Comparison of ENCODE assay signal across 11 mouse cellular contexts in the genomic region with DNA sequence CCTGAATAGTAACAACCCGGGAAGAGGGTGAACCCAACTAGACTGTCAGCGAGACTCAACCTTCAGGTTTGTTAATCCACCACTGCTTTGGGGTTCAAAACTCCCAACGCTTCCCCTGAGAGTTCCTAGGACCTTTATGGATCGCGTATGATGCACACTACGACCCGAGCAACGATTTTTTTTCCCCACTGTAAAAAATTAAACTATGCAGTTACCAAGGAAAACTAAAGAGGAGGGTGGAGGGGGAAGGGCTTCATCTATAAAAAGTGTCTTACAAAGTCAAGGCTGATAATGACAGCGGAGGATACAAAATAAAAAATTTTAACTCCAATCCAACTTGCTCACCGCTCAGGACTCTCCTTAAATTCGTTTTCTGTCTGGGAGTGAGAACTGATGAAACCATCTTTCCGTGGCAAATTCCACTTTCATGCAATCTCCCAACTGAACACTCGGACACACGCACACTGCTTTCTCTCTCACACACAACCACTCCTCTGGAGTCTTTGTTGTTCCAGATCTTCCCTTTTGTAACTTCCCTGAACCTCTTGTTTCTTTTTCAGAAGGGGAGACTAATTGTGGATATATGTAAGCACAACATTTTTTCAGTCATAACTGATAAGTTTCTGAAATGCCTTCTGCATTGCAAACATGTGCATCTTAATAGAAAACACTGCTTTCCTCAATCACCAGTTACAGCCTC. TPM values are rescaled to one million over a fixed set of nuclear protein-coding genes. Genes with fewer than 3 reads are reported as not detected.
DNase-seq lines count a peak whose midpoint lies in the region; ATAC-seq and TF ChIP-seq lines count a peak whose summit lies in the region.
"Had no signal": no experiment of that assay in that cellular context is flagged by ENCODE, and none has a peak within 500 bp of the region (broad histone marks: within the 10 kb centered on the region; RNA-seq: fewer than 3 reads in every experiment).

No protein-coding gene starts in this region.

- peak overlapping the region; percentile 42 for H3K4me2 ChIP-seq in kidney, embryonic 14.5 days (replicated peaks; ENCODE audit: low read depth, low read length)
- peak overlapping the region; percentile 56 for H3K4me2 ChIP-seq in intestine, postnatal 0 days (replicated peaks; ENCODE audit: low read depth)
- peak overlapping the region; percentile 58 for H3K4me2 ChIP-seq in neural tube, embryonic 15.5 days

- 1% methylated on average over 14 of the region's 14 CpGs for WGBS in kidney, embryonic 14.5 days
- 1% methylated on average over 14 of the region's 14 CpGs for WGBS in forebrain, embryonic 10.5 days
- WGBS in intestine, postnatal 0 days, result 5% methylated on average over 14 of the region's 14 CpGs
- under 1% methylated on average over 14 of the region's 14 CpGs for WGBS in neural tube, embryonic 15.5 days

- DNase-seq in kidney, postnatal 36 days, result no peak
- no peak for DNase-seq in forebrain, embryonic 10.5 days (ENCODE audit: extremely low spot score, low spot score)
- no peak for DNase-seq in spleen, adult 18-20 months
- no peak for DNase-seq in gastrocnemius, postnatal 14 days
- no peak for DNase-seq in layer of hippocampus, postnatal 25 days (ENCODE audit: extremely low spot score in 1 of 2, low spot score in 1 of 2)
- DNase-seq: adrenal gland, postnatal 14 days; kidney, adult 18-20 months had no signal

- peaks cover 51% of the 10 kb centered on the region for H3K27me3 ChIP-seq in kidney, embryonic 14.5 days (ENCODE audit: control insufficient read depth, insufficient read depth, low read length)
- H3K27me3 ChIP-seq in forebrain, embryonic 10.5 days (ENCODE audit: poor library complexity, severe bottlenecking), result peaks cover 78% of the 10 kb centered on the region
- peaks cover 51% of the 10 kb centered on the region for H3K27me3 ChIP-seq in intestine, postnatal 0 days (replicated peaks; ENCODE audit: control insufficient read depth, insufficient read depth, low read length)
- H3K27me3 ChIP-seq in neural tube, embryonic 15.5 days (replicated peaks), result peaks cover 68% of the 10 kb centered on the region

- H3K27ac ChIP-seq in kidney, embryonic 14.5 days (ENCODE audit: low read depth, low read length), result no peak overlapping the region
- peak overlapping the region; percentile 70; the same call in 1 of the 2 replicates for H3K27ac ChIP-seq in forebrain, embryonic 10.5 days
- H3K27ac ChIP-seq in intestine, postnatal 0 days (ENCODE audit: low read depth, low read length), result no peak overlapping the region
- H3K27ac ChIP-seq in neural tube, embryonic 15.5 days (replicated peaks), result no peak overlapping the region

- no peaks in the 10 kb centered on the region for H3K36me3 ChIP-seq in kidney, embryonic 14.5 days (ENCODE audit: control insufficient read depth, insufficient read depth, low read length)
- no peaks in the 10 kb centered on the region for H3K36me3 ChIP-seq in forebrain, embryonic 10.5 days (replicated peaks)
- no peaks in the 10 kb centered on the region for H3K36me3 ChIP-seq in intestine, postnatal 0 days (ENCODE audit: control insufficient read depth, insufficient read depth)
- no peaks in the 10 kb centered on the region for H3K36me3 ChIP-seq in neural tube, embryonic 15.5 days

- intact Hi-C loops in gastrocnemius, postnatal 14 days (cut with DNase I; ENCODE audit: low total_unique reads), result no loop called here

- ATAC-seq in kidney, embryonic 14.5 days (ENCODE audit: low FRiP score, low TSS enrichment), result no peak
- ATAC-seq in intestine, postnatal 0 days, result no peak
- ATAC-seq in neural tube, embryonic 15.5 days (ENCODE audit: low FRiP score), result no peak

- H3K9me3 ChIP-seq in kidney, embryonic 14.5 days (ENCODE audit: control insufficient read depth, low read length), result no peaks in the 10 kb centered on the region
- no peaks in the 10 kb centered on the region for H3K9me3 ChIP-seq in forebrain, embryonic 10.5 days
- H3K9me3 ChIP-seq in intestine, postnatal 0 days (ENCODE audit: control insufficient read depth), result no peaks in the 10 kb centered on the region
- H3K9me3 ChIP-seq in neural tube, embryonic 15.5 days (replicated peaks), result no peaks in the 10 kb centered on the region

- peak overlapping the region; percentile 19; the same call in 1 of the 2 replicates for H3K9ac ChIP-seq in kidney, embryonic 14.5 days (ENCODE audit: low read depth, low read length)
- peak overlapping the region; percentile 37 for H3K9ac ChIP-seq in intestine, postnatal 0 days (ENCODE audit: low read depth, low read length)
- no peak overlapping the region for H3K9ac ChIP-seq in neural tube, embryonic 15.5 days (replicated peaks)

- H3K4me3 ChIP-seq in kidney, embryonic 14.5 days (ENCODE audit: low read length), result peak overlapping the region; percentile 35
- H3K4me3 ChIP-seq in forebrain, embryonic 10.5 days, result peak overlapping the region; percentile 54
- peak overlapping the region; percentile 41 for H3K4me3 ChIP-seq in intestine, postnatal 0 days (ENCODE audit: low read depth, low read length)
- peak overlapping the region; percentile 31; the same call in 1 of the 2 replicates for H3K4me3 ChIP-seq in neural tube, embryonic 15.5 days (replicated peaks)

- H3K4me1 ChIP-seq in kidney, embryonic 14.5 days (ENCODE audit: control insufficient read depth, insufficient read depth, low read length), result peaks cover 15% of the 10 kb centered on the region; the same call in 1 of the 2 replicates
- peaks cover 48% of the 10 kb centered on the region for H3K4me1 ChIP-seq in forebrain, embryonic 10.5 days
- no peaks in the 10 kb centered on the region for H3K4me1 ChIP-seq in intestine, postnatal 0 days (replicated peaks; ENCODE audit: control insufficient read depth, insufficient read depth, low read length)
- H3K4me1 ChIP-seq in neural tube, embryonic 15.5 days, result peaks cover 35% of the 10 kb centered on the region

- no peak for TF ChIP-seq CTCF in intestine, postnatal 0 days (IDR thresholded peaks at IDR 0.05; ENCODE audit: low read depth)

RNA-seq across cellular contexts. Expression of a gene that starts 0.9 kb away (rescaled TPM):
- polyA plus RNA-seq in kidney, embryonic 14.5 days (2014; fragmentation: Nextera tagmentation; extraction: Ambion mirVana), result 0.24 and 0.58 TPM in 2 replicates
- 2.6 and 4.0 TPM in 2 replicates for polyA plus RNA-seq in forebrain, embryonic 10.5 days (2016; fragmentation: Nextera tagmentation; extraction: Ambion mirVana)
- 3.3 and 4.7 TPM in 2 replicates for polyA plus RNA-seq in intestine, postnatal 0 days (2015; fragmentation: Nextera tagmentation; extraction: Ambion mirVana)
- polyA plus RNA-seq in neural tube, embryonic 15.5 days (2015; fragmentation: Nextera tagmentation; extraction: Ambion mirVana), result 0.24 and 3.4 TPM in 2 replicates
- under 1 TPM in 1 of 2 experiments, not detected in 1; 0.07 TPM for total RNA-seq in gastrocnemius, postnatal 14 days (2021)
- total RNA-seq in layer of hippocampus, postnatal 25 days (2021), result under 1 TPM; 0.25 to 0.28 TPM
- total RNA-seq: adrenal gland, postnatal 14 days had no signal
- polyA plus RNA-seq: liver, embryonic 16.5 days had no signal

RNA-seq across cellular contexts. Expression of a gene that starts 53.0 kb away (rescaled TPM):
- 0.13 TPM in 1 of 2 replicates, not detected in the other for polyA plus RNA-seq in kidney, embryonic 14.5 days (2014; fragmentation: Nextera tagmentation; extraction: Ambion mirVana)
- polyA plus RNA-seq in forebrain, embryonic 10.5 days (2016; fragmentation: Nextera tagmentation; extraction: Ambion mirVana), result 0.31 and 0.36 TPM in 2 replicates
- polyA plus RNA-seq in intestine, postnatal 0 days (2015; fragmentation: Nextera tagmentation; extraction: Ambion mirVana), result 5.4 and 5.5 TPM in 2 replicates
- polyA plus RNA-seq in neural tube, embryonic 15.5 days (2015; fragmentation: Nextera tagmentation; extraction: Ambion mirVana), result 4.9 and 5.1 TPM in 2 replicates
- under 1 TPM; 0.12 to 0.18 TPM for total RNA-seq in gastrocnemius, postnatal 14 days (2021)
- 100 to 1,000 TPM in 1 of 2 experiments, 10 to 100 TPM in 1; 94.0 to 102 TPM for total RNA-seq in layer of hippocampus, postnatal 25 days (2021)
